Mouse (Mus musculus) neural tube, embryonic 13.5 days (tissue): ENCODE data around the gene P2ry14. TPM values are rescaled to one million over a fixed set of nuclear protein-coding genes. Genes with fewer than 3 reads are reported as not detected.
A peak's percentile ranks its signal among the peaks of the same experiment; 100 is the strongest.
"Not testable (repeated sequence)": the region's sequence is repeated elsewhere in the genome, so short reads cannot be mapped to it uniquely, and the experiment has no call there.

Experiments used
- ATAC-seq: fragments of 200-750 bp; cut with Nextera tagmentation; 2 replicates; pipeline ENCODE4 v1.8.0; 2017; ENCODE audit warnings: low read depth, mild to moderate bottlenecking, moderate TSS enrichment, moderate library complexity
- H3K27ac ChIP-seq: fragments of 300-500 bp; sonication (generic); replicated peaks from 2 replicates; pipeline ENCODE4 v1.5.1; 2015; ENCODE audit warnings: moderate library complexity, mild to moderate bottlenecking, inconsistent platforms
- H3K27me3 ChIP-seq: fragments of 300-500 bp; sonication (generic); 2 replicates; pipeline ENCODE4 v1.6.1; 2015; ENCODE audit warnings: mild to moderate bottlenecking, inconsistent platforms
- H3K36me3 ChIP-seq: fragments of 300-500 bp; sonication (generic); 2 replicates; pipeline ENCODE4 v1.6.1; 2015; ENCODE audit warnings: mild to moderate bottlenecking, inconsistent platforms
- H3K4me1 ChIP-seq: fragments of 300-500 bp; sonication (generic); replicated peaks from 2 replicates; pipeline ENCODE4 v1.6.1; 2015; ENCODE audit warnings: inconsistent platforms
- H3K4me2 ChIP-seq: fragments of 300-500 bp; sonication (generic); 2 replicates; pipeline ENCODE4 v1.6.1; 2015; ENCODE audit warnings: inconsistent platforms, mild to moderate bottlenecking, moderate library complexity
- H3K4me3 ChIP-seq: fragments of 300-500 bp; sonication (generic); 2 replicates; pipeline ENCODE4 v1.5.1; 2015; ENCODE audit warnings: mild to moderate bottlenecking, inconsistent platforms
- H3K9ac ChIP-seq: fragments of 300-500 bp; sonication (generic); 2 replicates; pipeline ENCODE4 v1.6.1; 2015; ENCODE audit warnings: moderate library complexity, mild to moderate bottlenecking, inconsistent platforms
- H3K9me3 ChIP-seq: fragments of 300-500 bp; sonication (generic); 2 replicates; pipeline ENCODE4 v1.6.1; 2016; ENCODE audit warnings: inconsistent platforms
- WGBS: fragments of 180-500 bp; shearing (Covaris S2); methylation state at CpG from one replicate; pipeline ENCODE4 v1.1.7; 2015; 5-methylcytosine and 5-hydroxymethylcytosine counted together
- polyA plus RNA-seq: library from polyadenylated mRNA; unstranded; fragments of >200 nt; fragmentation: Nextera tagmentation; extraction: Ambion mirVana; gene quantifications from 2 replicates; pipeline ENCODE4 v1.2.1, GENCODE M21; 2015

P2ry14 gene
- polyA plus RNA-seq, 1 experiment from 2014 or later: 3.9 TPM

DNA sequence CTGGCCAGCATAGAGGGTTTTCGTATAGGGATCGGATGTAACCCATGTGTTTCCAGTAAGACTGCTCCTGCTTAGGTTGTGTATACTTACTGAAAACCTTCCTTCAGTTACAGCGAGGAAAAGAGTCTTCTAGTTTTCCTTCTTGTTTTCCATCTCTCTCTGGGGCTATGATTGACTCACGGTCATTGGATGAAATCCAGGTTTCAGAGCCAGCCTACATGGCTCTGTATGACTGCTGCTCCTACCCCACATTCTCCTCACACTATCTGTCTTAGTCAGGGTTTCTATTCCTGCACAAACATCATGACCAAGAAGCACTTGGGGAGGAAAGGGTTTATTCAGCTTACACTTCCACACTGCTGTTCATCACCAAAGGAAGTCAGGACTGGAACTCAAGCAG lies 12.5 kb downstream of the P2ry14 start:
- H3K36me3 ChIP-seq, ATAC-seq, H3K27ac ChIP-seq, H3K4me3 ChIP-seq, H3K4me1 ChIP-seq, H3K9me3 ChIP-seq, H3K27me3 ChIP-seq, H3K4me2 ChIP-seq, H3K9ac ChIP-seq: not testable (repeated sequence)
- 90% methylated on average over 4 of the region's 4 CpGs for WGBS

- ATAC-seq: no peak
- no peak overlapping the region for H3K9ac ChIP-seq
- no peak overlapping the region for H3K4me2 ChIP-seq
- H3K27me3 ChIP-seq: no peaks in the 10 kb centered on the region
- 83% methylated on average over 2 of the region's 2 CpGs for WGBS
- no peak overlapping the region for H3K27ac ChIP-seq
- H3K36me3 ChIP-seq: no peaks in the 10 kb centered on the region
- no peaks in the 10 kb centered on the region for H3K4me1 ChIP-seq
- H3K4me3 ChIP-seq: no peak overlapping the region
- no peaks in the 10 kb centered on the region for H3K9me3 ChIP-seq
Measured at GRCm38 (mm10) chr3:59140115-59140514, 13.3 kb downstream of the P2ry14 start.

DNA sequence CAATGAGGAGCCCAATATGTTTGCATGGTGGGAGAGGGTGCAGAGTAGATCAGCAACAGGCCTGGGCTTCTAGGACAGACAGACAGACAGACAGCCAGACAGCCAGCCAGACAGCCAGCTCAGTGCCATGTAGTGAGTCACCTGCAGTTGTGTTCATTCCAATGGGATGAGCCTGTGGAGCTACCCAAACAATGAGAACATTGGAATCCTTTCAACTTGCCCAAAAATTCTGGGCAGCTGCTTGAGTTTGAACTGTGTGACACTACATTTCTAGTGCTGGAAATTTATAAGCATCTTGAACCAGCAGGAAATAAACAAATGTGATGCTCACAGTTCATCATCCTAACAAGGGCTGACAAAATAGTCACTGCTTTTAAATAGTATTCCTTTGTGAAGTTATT lies 13.8 kb downstream of the P2ry14 start:
- ATAC-seq: no peak
- Histone ChIP-seq H3K27ac (no peak overlapping the region), H3K4me2 (no peak overlapping the region), H3K27me3 (no peaks in the 10 kb centered on the region), H3K9me3 (no peaks in the 10 kb centered on the region), H3K9ac (no peak overlapping the region), H3K4me1 (no peaks in the 10 kb centered on the region), H3K4me3 (no peak overlapping the region), H3K36me3 (no peaks in the 10 kb centered on the region)

DNA sequence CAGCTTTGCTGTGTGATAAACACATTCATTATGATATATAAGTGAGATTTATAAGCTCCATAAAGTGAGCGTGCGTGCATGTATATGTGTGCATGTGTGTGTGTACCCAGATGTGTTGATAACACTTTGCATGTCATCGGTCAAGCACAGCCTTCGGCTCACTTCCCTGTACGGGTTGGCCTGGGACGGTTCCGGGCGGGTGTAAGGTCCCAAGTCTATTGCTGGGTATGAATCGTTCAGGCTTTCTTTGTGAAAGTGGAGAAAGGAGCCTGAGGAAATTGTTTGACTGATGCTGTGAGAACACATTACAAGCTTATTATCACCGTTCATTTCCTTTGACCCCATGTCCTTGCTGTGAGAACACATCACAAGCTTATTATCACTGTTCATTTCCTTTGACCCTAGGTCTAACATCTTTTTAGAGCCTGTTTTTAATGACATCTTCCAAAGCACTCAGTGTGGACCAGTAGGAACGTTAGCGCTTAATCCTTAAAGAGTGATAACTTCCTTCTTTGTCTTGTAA lies 14.4 kb downstream of the P2ry14 start:
- no peak overlapping the region for H3K27ac ChIP-seq
- no peak for ATAC-seq
- WGBS: 62% methylated on average over 12 of the region's 12 CpGs
- no peak overlapping the region for H3K4me3 ChIP-seq
- H3K27me3 ChIP-seq: no peaks in the 10 kb centered on the region
- H3K36me3 ChIP-seq: no peaks in the 10 kb centered on the region
- H3K9ac ChIP-seq: no peak overlapping the region
- H3K4me2 ChIP-seq: no peak overlapping the region
- no peaks in the 10 kb centered on the region for H3K4me1 ChIP-seq
- H3K9me3 ChIP-seq: no peaks in the 10 kb centered on the region

DNA sequence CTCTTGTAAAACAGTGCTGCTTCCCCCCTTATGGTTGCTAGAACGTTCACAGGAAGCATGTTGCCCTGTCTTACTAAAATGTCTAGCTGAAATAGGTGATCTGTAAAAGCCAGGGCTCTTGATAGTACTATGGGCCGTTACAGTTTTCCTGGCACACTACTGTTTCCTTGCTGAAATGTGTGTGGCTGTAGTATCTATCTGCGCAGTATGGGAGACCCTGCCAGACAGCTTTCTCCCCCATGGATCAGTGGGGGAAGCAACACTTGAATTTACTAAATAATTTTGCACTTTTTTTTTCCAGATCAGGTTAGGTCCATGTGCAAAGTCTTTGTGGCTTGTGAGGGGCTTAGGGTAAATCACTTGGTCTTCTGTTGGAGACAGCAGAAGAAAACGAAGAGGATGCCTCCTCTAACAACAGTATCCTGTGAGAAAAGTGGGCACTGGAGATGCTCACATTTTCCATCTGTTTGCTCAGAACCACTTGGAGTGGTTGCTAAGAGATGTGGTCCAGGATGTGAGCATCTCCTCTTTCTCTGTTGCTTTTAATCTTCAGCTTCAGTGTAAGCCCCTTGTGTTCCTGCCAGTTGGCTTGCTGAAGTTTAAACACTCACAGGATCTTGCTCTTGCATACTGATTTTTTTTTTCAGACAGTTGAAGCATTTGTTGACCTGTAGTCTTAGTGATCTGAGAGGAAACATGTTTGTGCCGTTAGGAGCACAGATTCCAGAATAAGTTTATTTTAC lies 17.3 kb downstream of the P2ry14 start:
- Histone ChIP-seq H3K27me3 (no peaks in the 10 kb centered on the region), H3K4me3 (no peak overlapping the region), H3K9ac (no peak overlapping the region), H3K36me3 (no peaks in the 10 kb centered on the region), H3K4me1 (no peaks in the 10 kb centered on the region), H3K9me3 (no peaks in the 10 kb centered on the region), H3K27ac (peak overlapping the region; percentile 46; the same call in 1 of the 2 replicates), H3K4me2 (no peak overlapping the region)
- WGBS: 78% methylated on average over 5 of the region's 5 CpGs
- ATAC-seq: no peak

DNA sequence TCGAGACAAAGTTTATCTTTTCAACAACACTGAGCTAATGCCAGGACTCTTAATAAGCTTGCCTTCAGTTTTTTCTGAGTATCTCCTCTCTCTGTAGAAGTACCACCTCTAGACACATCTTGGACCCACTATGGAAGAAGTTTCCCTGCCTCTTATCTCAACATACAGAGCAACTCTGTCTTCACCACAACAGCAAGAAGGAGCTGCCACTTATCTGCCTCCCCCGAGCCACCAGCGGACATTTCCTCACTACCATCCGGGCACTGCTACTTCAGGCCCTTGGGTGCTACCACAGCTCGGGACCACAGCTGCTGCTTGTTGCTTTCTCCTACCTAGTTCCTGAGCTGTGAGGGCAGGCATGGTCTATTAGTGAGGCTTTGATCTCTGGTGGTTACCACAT lies 20.2 kb downstream of the P2ry14 start:
- Histone ChIP-seq H3K36me3 (no peaks in the 10 kb centered on the region), H3K27ac (no peak overlapping the region), H3K4me3 (no peak overlapping the region), H3K9me3 (no peaks in the 10 kb centered on the region), H3K4me1 (no peaks in the 10 kb centered on the region), H3K27me3 (no peaks in the 10 kb centered on the region), H3K9ac (no peak overlapping the region), H3K4me2 (no peak overlapping the region)
- WGBS: 88% methylated on average over 5 of the region's 5 CpGs
- no peak for ATAC-seq

- no peak overlapping the region for H3K9ac ChIP-seq
- no peaks in the 10 kb centered on the region for H3K36me3 ChIP-seq
- H3K9me3 ChIP-seq: no peaks in the 10 kb centered on the region
- H3K4me2 ChIP-seq: no peak overlapping the region
- no peak overlapping the region for H3K27ac ChIP-seq
- ATAC-seq: no peak
- WGBS: 95% methylated on average over 4 of the region's 4 CpGs
- H3K4me3 ChIP-seq: no peak overlapping the region
- no peaks in the 10 kb centered on the region for H3K27me3 ChIP-seq
- H3K4me1 ChIP-seq: no peaks in the 10 kb centered on the region
Measured at GRCm38 (mm10) chr3:59131966-59132365, 21.5 kb downstream of the P2ry14 start.

DNA sequence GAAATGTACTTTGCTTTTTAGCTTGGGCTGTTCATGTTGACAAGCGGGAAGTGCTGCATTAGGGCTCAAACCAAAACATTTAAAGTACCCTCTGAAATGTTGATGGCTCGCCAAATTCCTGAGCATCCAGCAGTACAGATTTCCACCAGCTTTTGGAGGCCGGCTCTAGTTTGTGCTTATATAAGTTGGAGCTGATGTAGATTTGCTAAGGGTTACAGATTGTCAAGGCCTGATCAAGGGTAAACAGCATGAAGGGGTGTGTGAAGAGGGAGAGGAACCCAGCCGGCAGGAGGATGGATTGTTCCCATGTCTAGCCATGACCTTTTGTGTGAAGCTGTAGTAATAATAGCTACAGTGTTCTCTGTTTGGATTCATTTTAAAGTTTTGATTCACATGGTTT lies 22.3 kb downstream of the P2ry14 start:
- 84% methylated on average over 4 of the region's 4 CpGs for WGBS
- Histone ChIP-seq H3K9ac (no peak overlapping the region), H3K4me1 (0 out of 2 replicates have a peak, but pooled peaks cover 1% of the 10 kb centered on the region), H3K27me3 (no peaks in the 10 kb centered on the region), H3K4me2 (no peak overlapping the region), H3K27ac (no peak overlapping the region), H3K36me3 (no peaks in the 10 kb centered on the region), H3K4me3 (no peak overlapping the region), H3K9me3 (no peaks in the 10 kb centered on the region)
- ATAC-seq: no peak

GRCm38 (mm10) chr3:59130431-59130830 lies 23.0 kb downstream of the P2ry14 start:
- H3K4me1 ChIP-seq: peaks cover 8% of the 10 kb centered on the region; the same call in 1 of the 2 replicates
- H3K9me3 ChIP-seq: no peaks in the 10 kb centered on the region
- no peak overlapping the region for H3K4me3 ChIP-seq
- H3K27me3 ChIP-seq: no peaks in the 10 kb centered on the region
- WGBS: 70% methylated on average over 8 of the region's 8 CpGs
- H3K27ac ChIP-seq: no peak overlapping the region; the same call in 1 of the 2 replicates
- no peak overlapping the region for H3K9ac ChIP-seq
- H3K4me2 ChIP-seq: no peak overlapping the region
- no peaks in the 10 kb centered on the region for H3K36me3 ChIP-seq
- ATAC-seq: no peak

DNA sequence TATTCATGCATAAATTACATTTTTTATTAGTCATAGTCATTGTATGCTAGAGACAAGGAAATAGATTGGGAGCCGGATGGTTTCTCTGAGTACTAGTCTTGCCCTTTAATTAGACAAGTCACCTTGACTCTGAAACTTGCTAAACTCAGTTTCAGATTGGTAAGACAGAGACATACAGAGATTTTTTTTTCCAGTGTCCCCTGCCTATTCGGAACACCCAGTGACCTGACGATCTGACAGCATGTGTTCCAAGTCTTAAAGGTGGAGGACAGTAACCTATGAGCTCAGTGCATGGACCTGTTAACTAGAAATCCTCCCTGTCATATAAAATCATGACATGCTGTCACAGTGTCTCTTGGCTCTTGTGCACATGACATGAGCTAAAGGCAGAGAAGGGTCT lies 23.9 kb downstream of the P2ry14 start:
- no peaks in the 10 kb centered on the region for H3K9me3 ChIP-seq
- ATAC-seq: no peak
- H3K4me2 ChIP-seq: no peak overlapping the region
- peaks cover 8% of the 10 kb centered on the region; the same call in 1 of the 2 replicates for H3K4me1 ChIP-seq
- H3K27ac ChIP-seq: no peak overlapping the region
- H3K27me3 ChIP-seq: no peaks in the 10 kb centered on the region
- H3K4me3 ChIP-seq: no peak overlapping the region
- 87% methylated on average over 3 of the region's 3 CpGs for WGBS
- no peaks in the 10 kb centered on the region for H3K36me3 ChIP-seq
- no peak overlapping the region for H3K9ac ChIP-seq

DNA sequence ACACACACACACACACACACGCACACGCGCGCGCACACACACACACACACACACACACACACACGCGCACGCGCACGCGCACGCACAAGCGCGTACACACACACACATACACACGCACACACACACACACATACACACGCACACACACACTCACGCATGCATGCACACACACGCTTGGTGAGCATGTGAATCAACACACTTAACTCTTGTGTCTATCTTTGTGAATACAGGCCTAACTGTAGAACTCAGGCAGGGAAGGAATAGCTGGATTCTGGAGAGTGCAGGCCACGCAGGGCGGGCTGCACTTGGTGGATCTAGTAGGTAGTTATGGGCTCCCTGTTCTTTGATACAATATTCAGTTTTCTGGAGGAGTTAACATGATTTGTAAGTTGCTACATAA lies 24.7 kb downstream of the P2ry14 start:
- Histone ChIP-seq H3K27ac (no peak overlapping the region), H3K9me3 (no peaks in the 10 kb centered on the region), H3K4me2 (no peak overlapping the region), H3K9ac (no peak overlapping the region), H3K4me3 (no peak overlapping the region), H3K4me1 (peaks cover 8% of the 10 kb centered on the region; the same call in 1 of the 2 replicates), H3K27me3 (no peaks in the 10 kb centered on the region), H3K36me3 (no peaks in the 10 kb centered on the region)
- no peak for ATAC-seq
- WGBS: 96% methylated on average over 20 of the region's 20 CpGs

DNA sequence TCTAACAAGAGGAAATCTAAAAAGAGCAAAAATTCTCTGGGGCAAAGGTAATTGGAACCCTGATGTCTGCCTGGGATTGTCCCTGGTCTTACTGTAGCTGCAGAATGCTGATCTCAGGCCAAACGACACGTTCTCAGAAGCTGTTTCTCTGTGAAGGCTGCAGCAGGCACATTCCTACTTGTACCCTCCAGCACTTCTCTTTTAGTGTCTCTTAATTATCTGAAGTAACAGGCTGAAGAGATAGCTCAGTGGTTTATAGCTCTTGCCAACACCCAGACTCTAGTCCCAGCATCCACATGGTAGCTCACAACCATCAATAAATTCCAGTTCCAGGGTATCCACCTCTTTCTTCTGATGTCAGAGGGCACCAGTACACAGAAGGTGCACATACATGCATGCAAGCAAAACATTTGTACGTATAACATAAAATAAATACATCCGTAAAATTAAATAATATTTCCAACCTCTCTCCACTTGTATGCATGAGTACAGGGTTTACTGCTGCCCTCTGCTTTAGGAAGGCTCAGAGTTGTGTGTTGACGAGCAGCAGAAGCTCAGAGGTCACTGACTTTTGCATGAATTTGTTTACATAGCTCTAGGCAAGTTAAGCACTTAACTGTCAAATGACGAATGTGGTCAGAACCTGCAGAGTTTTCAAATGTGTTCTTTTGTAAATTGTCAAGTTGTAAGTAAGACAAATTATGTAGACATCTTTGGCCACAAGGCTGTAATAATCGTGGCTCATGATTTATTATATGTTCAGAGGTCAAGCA lies 27.4 kb downstream of the P2ry14 start:
- no peaks in the 10 kb centered on the region for H3K9me3 ChIP-seq
- H3K4me3 ChIP-seq: no peak overlapping the region
- H3K36me3 ChIP-seq: no peaks in the 10 kb centered on the region
- no peak overlapping the region for H3K4me2 ChIP-seq
- 57% methylated on average over 7 of the region's 7 CpGs for WGBS
- H3K9ac ChIP-seq: no peak overlapping the region
- no peaks in the 10 kb centered on the region for H3K27me3 ChIP-seq
- H3K27ac ChIP-seq: no peak overlapping the region
- H3K4me1 ChIP-seq: peaks cover 14% of the 10 kb centered on the region
- ATAC-seq: no peak
